In the genomic region with DNA sequence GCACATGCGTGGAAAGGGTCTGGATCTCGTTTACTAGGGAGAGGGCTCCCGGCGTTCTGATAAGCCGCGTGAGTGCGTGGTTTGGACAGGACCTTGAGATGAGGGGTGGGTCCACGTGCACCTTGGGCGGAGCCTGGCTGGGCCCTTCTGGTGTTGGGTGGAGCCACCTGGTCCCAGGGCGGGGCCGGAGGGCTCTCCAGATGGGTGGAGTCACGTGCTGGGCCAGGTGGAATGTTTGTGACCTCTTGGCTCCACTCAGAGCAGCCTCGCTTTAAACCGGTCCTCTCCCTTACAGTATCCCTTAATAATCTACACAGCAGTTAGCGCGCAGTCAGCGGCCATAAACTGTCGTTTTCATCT, we compare ENCODE assay signal across 7 mouse cellular contexts. TPM values are rescaled to one million over a fixed set of nuclear protein-coding genes. Genes with fewer than 3 reads are reported as not detected.
DNase-seq lines count a peak whose midpoint lies in the region.

No protein-coding gene starts in this region.

- intact Hi-C loops in left cerebral cortex, postnatal 14 days (cut with DNase I): no loop called here

- DNase-seq in urinary bladder, postnatal 14 days (ENCODE audit: low spot score): peak; percentile 50
- DNase-seq in urinary bladder, postnatal 10 days (ENCODE audit: low spot score): no peak
- peak; percentile 65 for DNase-seq in kidney, adult 9 months
- DNase-seq in lung, adult 18-20 months: peak; percentile 90 to 92
- DNase-seq in left cerebral cortex, postnatal 14 days (ENCODE audit: low spot score in 2 of 2): no peak
- DNase-seq in layer of hippocampus, postnatal 10 days (ENCODE audit: low spot score in 2 of 2): no peak
- no peak for DNase-seq in adrenal gland, postnatal 25 days

RNA-seq across cellular contexts. Expression of gene Pi16, which starts 5.1 kb away (rescaled TPM):
- 1 to 10 TPM; 1.3 to 1.9 TPM for total RNA-seq in left cerebral cortex, postnatal 14 days (2021)
- 1 to 10 TPM; 1.7 to 2.1 TPM for total RNA-seq in layer of hippocampus, postnatal 10 days (2021)
- 9.5 and 13.2 TPM in 2 replicates for total RNA-seq in adrenal gland, postnatal 25 days (2021)

RNA-seq across cellular contexts. Expression of gene Mtch1, which starts 25.2 kb away (rescaled TPM):
- 100 to 1,000 TPM; 486 to 490 TPM for total RNA-seq in left cerebral cortex, postnatal 14 days (2021)
- total RNA-seq in layer of hippocampus, postnatal 10 days (2021): 100 to 1,000 TPM; 505 to 511 TPM
- 231 and 242 TPM in 2 replicates for total RNA-seq in adrenal gland, postnatal 25 days (2021)

RNA-seq across cellular contexts. Expression of gene Fgd2, which starts 38.1 kb away (rescaled TPM):
- total RNA-seq in left cerebral cortex, postnatal 14 days (2021): 1 to 10 TPM; 4.8 to 9.0 TPM
- total RNA-seq in layer of hippocampus, postnatal 10 days (2021): 10 to 100 TPM in 1 of 2 experiments, 1 to 10 TPM in 1; 7.8 to 13.0 TPM
- 1.6 and 3.0 TPM in 2 replicates for total RNA-seq in adrenal gland, postnatal 25 days (2021)

RNA-seq across cellular contexts. Expression of gene BC004004, which starts 54.0 kb away (rescaled TPM):
- total RNA-seq in left cerebral cortex, postnatal 14 days (2021): 100 to 1,000 TPM in 1 of 2 experiments, 10 to 100 TPM in 1; 87.5 to 103 TPM
- total RNA-seq in layer of hippocampus, postnatal 10 days (2021): 100 to 1,000 TPM in 1 of 2 experiments, 10 to 100 TPM in 1; 86.0 to 106 TPM
- 116 and 134 TPM in 2 replicates for total RNA-seq in adrenal gland, postnatal 25 days (2021)

RNA-seq across cellular contexts. Expression of gene Ppil1, which starts 58.6 kb away (rescaled TPM):
- total RNA-seq in left cerebral cortex, postnatal 14 days (2021): 10 to 100 TPM; 17.8 to 17.9 TPM
- 10 to 100 TPM; 20.9 to 21.8 TPM for total RNA-seq in layer of hippocampus, postnatal 10 days (2021)
- total RNA-seq in adrenal gland, postnatal 25 days (2021): 22.3 and 28.9 TPM in 2 replicates

Comparison
In these comparisons a context has a peak if more than half of its experiments do, and no peak if none do; other contexts are left out.
1. DNase-seq: peak in urinary bladder, postnatal 14 days (single experiment), kidney, adult 9 months (single experiment) and lung, adult 18-20 months (2 of 2); none in urinary bladder, postnatal 10 days (single experiment), left cerebral cortex, postnatal 14 days (0 of 2), layer of hippocampus, postnatal 10 days (0 of 2) and adrenal gland, postnatal 25 days (single experiment).